Mouse (Mus musculus): ENCODE data around the gene Selenos.

DNA sequence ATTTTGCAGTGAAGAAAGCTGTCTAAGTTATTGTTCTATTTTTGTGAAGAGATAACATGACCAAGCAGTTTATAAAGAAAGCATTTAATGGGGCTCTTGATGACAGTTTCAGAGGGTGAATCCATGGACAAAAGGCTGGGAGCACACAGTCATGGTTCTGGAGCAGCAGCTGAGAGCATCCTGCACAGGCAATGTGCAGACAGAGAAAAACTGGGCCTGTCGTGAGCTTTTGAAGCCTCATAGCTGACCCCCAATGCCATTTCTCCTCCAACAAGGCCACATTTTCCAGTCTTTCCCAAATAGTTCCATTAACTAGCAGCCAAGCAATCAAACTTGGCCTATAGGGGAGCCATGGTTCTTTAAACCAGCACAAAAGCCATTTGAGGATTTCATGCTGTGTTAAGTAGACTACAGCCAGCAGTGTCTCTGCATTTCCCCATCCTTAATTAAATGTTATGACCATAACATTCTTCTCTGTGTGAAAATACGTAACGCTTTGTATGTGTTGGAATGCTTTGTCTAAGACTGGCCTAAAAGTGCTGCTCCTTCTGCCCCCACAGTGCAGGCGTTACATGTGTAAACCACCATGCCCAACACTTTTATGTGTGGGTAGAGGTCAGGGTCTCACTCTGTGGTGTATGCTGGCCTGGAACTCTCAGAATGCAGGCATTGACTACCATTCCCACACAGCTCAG lies 48.6 kb downstream of the Selenos start:
- no peak for TF ChIP-seq CTCF (IDR thresholded peaks at IDR 0.05; ENCODE audit: insufficient read depth, low read depth, low read length)
- TF ChIP-seq POLR2A (IDR thresholded peaks at IDR 0.05; ENCODE audit: insufficient read depth, low read depth, low read length) = no peak

Data from olfactory bulb, adult 2 months (tissue).